Mouse (Mus musculus): ENCODE results near the gene Cd5. TPM values are rescaled to one million over a fixed set of nuclear protein-coding genes. Genes with fewer than 3 reads are reported as not detected.

The Cd5 gene
- polyA plus RNA-seq, 1 experiment from 2014 or later = 0.22 TPM

GRCm38 (mm10) chr19:10719751-10720150, 19.1 kb downstream of the Cd5 start:
- Histone ChIP-seq H3K27ac (replicated peaks) (no peak overlapping the region), H3K27me3 (no peaks in the 10 kb centered on the region), H3K36me3 (no peaks in the 10 kb centered on the region), H3K9ac (replicated peaks) (no peak overlapping the region), H3K4me2 (replicated peaks) (no peak overlapping the region), H3K4me3 (no peak overlapping the region), H3K4me1 (peaks cover 9% of the 10 kb centered on the region), H3K9me3 (no peaks in the 10 kb centered on the region)
- WGBS = 30% methylated on average over 2 of the region's 2 CpGs
- ATAC-seq (replicated peaks) = peak; percentile 47; the same call in 1 of the 2 replicates

DNA sequence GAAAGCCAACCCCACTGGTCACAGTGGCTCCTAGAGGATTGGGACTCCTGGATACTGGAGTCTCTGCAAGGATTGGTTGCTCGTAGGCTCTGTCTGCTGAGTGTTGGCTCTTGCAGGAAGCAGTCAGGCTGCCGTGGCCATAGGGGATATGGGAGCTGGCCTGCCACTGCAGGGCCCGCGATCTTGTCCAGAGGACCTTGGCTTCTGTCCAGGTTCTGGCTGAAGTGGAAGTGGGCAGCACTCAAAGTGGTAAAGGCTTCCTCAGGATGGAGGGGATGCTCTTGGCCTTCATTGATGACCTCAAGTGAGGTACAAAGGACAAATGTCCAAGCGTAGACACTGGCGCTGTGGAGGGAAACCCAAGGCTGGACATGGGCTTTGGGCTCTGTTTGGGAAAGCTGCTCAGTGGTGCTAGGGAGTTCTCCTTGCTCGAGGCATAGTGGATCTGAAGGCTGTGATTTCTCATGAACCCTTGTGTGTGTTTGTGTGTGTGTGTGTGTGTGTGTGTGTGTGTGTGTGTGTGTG, 20.5 kb downstream of the Cd5 start:
- H3K9ac ChIP-seq (replicated peaks) = no peak overlapping the region
- no peaks in the 10 kb centered on the region for H3K9me3 ChIP-seq

DNA sequence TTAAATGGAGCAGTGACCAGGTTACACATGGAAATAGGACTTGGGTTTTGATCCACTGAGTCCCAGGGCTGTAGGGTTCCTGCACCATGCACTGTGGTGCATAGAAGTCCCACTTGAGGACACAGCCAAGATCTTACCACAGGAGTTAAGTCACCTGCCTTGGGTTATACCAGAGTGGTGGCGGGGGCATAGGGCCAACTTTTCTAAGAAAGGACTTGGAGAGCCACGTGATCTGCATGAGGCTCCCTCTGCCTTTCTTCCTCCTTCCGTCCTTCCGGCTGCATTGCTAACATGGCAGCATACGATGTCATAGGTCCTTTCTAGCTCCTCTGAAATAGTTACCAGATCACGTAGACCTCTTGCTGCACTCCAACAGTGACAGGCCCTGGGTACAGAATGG, 23.3 kb downstream of the Cd5 start:
- Histone ChIP-seq H3K4me2 (replicated peaks) (no peak overlapping the region), H3K4me1 (peaks cover 14% of the 10 kb centered on the region), H3K27ac (replicated peaks) (peak overlapping the region; percentile 52), H3K27me3 (no peaks in the 10 kb centered on the region), H3K9me3 (no peaks in the 10 kb centered on the region), H3K36me3 (peaks cover 35% of the 10 kb centered on the region), H3K9ac (replicated peaks) (no peak overlapping the region), H3K4me3 (no peak overlapping the region)
- WGBS = 85% methylated on average over 6 of the region's 6 CpGs
- no peak for ATAC-seq (replicated peaks)

More for the DNA sequence above, 20.5 kb downstream of the Cd5 start:
- no peak overlapping the region for H3K4me3 ChIP-seq
- H3K27me3 ChIP-seq = no peaks in the 10 kb centered on the region
- H3K4me2 ChIP-seq (replicated peaks) = no peak overlapping the region
- ATAC-seq (replicated peaks) = no peak
- no peak overlapping the region for H3K27ac ChIP-seq (replicated peaks)
- peaks cover 10% of the 10 kb centered on the region for H3K4me1 ChIP-seq
- 74% methylated on average over 7 of the region's 7 CpGs for WGBS
- H3K36me3 ChIP-seq = peaks cover 9% of the 10 kb centered on the region; the same call in 1 of the 2 replicates

DNA sequence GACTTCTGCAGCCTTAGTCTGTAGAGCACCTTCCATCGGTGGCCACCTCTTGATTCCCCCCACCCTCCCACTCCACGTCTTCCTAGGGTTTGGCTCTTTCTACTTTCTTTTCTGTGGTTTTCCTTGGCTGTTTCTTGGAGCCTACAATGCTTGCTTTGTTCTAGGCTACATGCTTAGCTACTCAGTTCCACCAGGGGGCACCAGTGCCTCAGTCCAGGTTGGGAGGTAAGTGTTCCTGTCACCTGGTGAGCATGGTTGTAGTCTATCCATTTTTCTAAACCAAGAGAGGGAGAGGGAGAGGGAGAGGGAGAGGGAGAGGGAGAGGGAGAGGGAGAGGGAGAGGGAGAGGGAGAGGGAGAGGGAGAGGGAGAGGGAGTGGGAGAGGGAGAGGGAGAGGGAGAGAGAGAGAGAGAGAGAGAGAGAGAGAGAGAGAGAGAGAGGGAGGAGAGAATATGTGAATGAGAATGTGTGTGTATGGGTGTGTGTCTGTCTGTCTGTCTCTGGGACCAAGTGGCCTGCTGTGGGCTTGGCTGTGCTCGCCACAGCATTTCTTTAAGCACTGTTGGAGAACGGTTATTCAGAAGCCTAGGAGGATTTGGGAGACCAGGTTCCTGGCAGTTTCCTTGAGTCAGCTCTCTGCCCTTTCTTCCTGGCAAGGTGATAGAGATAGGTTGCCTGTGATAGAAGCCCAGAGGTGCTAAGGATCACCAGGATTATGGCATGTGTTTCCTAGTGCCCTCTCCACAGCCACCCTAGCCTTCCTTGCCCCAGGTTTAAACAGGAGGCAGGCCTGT, 23.9 kb downstream of the Cd5 start:
- Histone ChIP-seq H3K4me1 (peaks cover 19% of the 10 kb centered on the region), H3K4me2 (replicated peaks) (no peak overlapping the region), H3K9ac (replicated peaks) (no peak overlapping the region), H3K9me3 (no peaks in the 10 kb centered on the region), H3K27ac (replicated peaks) (peak overlapping the region; percentile 56), H3K27me3 (no peaks in the 10 kb centered on the region), H3K36me3 (peaks cover 35% of the 10 kb centered on the region), H3K4me3 (no peak overlapping the region)
- 37% methylated on average over 4 of the region's 4 CpGs for WGBS
- ATAC-seq (replicated peaks) = peak; percentile 42; the same call in 1 of the 2 replicates

DNA sequence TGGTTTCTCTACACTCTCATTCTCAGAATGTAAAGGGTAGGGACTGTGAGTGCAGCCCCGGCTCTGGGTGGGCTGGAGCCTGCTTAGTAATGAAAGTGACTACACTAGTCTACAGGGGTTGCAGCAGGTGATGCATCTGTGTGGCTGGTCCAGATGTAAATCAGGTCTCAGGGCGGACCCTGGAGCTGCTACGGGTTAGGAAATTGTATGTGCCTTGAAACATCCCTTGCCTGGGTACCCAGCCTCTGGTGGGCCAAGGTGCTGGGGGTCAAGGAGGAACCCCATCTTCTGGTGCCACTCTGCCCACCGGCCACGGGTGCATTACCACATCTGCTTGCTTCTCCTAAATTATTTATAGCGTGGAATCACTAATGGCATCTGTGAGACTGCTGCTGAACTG, 24.6 kb downstream of the Cd5 start:
- no peak overlapping the region for H3K4me2 ChIP-seq (replicated peaks)
- no peaks in the 10 kb centered on the region for H3K27me3 ChIP-seq
- no peak overlapping the region for H3K9ac ChIP-seq (replicated peaks)
- H3K36me3 ChIP-seq = peaks cover 35% of the 10 kb centered on the region
- no peak for ATAC-seq (replicated peaks)
- no peak overlapping the region for H3K4me3 ChIP-seq
- H3K4me1 ChIP-seq = peaks cover 22% of the 10 kb centered on the region
- H3K27ac ChIP-seq (replicated peaks) = peak overlapping the region; percentile 56
- 86% methylated on average over 6 of the region's 6 CpGs for WGBS
- no peaks in the 10 kb centered on the region for H3K9me3 ChIP-seq

GRCm38 (mm10) chr19:10713551-10713950, 25.3 kb downstream of the Cd5 start:
- no peaks in the 10 kb centered on the region for H3K27me3 ChIP-seq
- 91% methylated on average over 10 of the region's 10 CpGs for WGBS
- no peak for ATAC-seq (replicated peaks)
- no peak overlapping the region for H3K4me2 ChIP-seq (replicated peaks)
- H3K4me1 ChIP-seq = peaks cover 28% of the 10 kb centered on the region
- H3K9me3 ChIP-seq = no peaks in the 10 kb centered on the region
- no peak overlapping the region for H3K9ac ChIP-seq (replicated peaks)
- no peak overlapping the region for H3K4me3 ChIP-seq
- H3K36me3 ChIP-seq = peaks cover 35% of the 10 kb centered on the region
- H3K27ac ChIP-seq (replicated peaks) = no peak overlapping the region

- H3K4me3 ChIP-seq = no peak overlapping the region
- no peak for ATAC-seq (replicated peaks)
- H3K36me3 ChIP-seq = peaks cover 40% of the 10 kb centered on the region
- WGBS = 92% methylated on average over 12 of the region's 12 CpGs
- H3K9ac ChIP-seq (replicated peaks) = no peak overlapping the region
- H3K4me2 ChIP-seq (replicated peaks) = no peak overlapping the region
- peaks cover 30% of the 10 kb centered on the region for H3K4me1 ChIP-seq
- no peaks in the 10 kb centered on the region for H3K27me3 ChIP-seq
- no peaks in the 10 kb centered on the region for H3K9me3 ChIP-seq
- H3K27ac ChIP-seq (replicated peaks) = no peak overlapping the region
These were observed 26.2 kb downstream of the Cd5 start for GRCm38 (mm10) chr19:10712646-10713045.

- Histone ChIP-seq H3K4me2 (replicated peaks) (no peak overlapping the region), H3K4me1 (peaks cover 30% of the 10 kb centered on the region), H3K9me3 (no peaks in the 10 kb centered on the region), H3K4me3 (no peak overlapping the region), H3K9ac (replicated peaks) (no peak overlapping the region), H3K36me3 (peaks cover 43% of the 10 kb centered on the region), H3K27me3 (no peaks in the 10 kb centered on the region), H3K27ac (replicated peaks) (no peak overlapping the region)
- ATAC-seq (replicated peaks) = no peak
- WGBS = 93% methylated on average over 7 of the region's 7 CpGs
These were observed 26.6 kb downstream of the Cd5 start for GRCm38 (mm10) chr19:10712194-10712593.

DNA sequence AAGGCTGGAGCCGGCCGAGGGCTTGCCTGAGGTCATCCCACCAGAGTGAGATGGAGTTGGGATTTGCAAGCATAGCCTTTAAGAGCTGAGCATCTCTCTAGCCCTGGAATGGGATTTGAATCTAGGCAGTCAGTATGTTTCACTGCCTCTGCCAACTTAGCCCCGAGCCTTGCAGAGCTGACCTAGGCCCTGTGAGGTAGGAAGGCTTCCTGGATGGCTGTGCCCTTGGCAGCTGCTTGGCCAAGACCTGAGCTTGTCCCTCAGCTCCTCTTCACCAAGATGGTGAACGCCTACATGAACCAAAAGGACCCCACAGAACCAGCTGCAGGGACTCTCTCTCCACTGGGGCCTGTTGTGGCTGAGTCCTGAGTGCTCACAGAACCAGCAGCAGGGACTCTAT, 28.1 kb downstream of the Cd5 start:
- Histone ChIP-seq H3K4me3 (no peak overlapping the region), H3K27ac (replicated peaks) (peak overlapping the region; percentile 96), H3K27me3 (no peaks in the 10 kb centered on the region), H3K4me2 (replicated peaks) (no peak overlapping the region), H3K9ac (replicated peaks) (no peak overlapping the region; the same call in 1 of the 2 replicates), H3K9me3 (no peaks in the 10 kb centered on the region), H3K36me3 (peaks cover 43% of the 10 kb centered on the region), H3K4me1 (peaks cover 30% of the 10 kb centered on the region)
- WGBS = 83% methylated on average over 4 of the region's 4 CpGs
- no peak for ATAC-seq (replicated peaks)

DNA sequence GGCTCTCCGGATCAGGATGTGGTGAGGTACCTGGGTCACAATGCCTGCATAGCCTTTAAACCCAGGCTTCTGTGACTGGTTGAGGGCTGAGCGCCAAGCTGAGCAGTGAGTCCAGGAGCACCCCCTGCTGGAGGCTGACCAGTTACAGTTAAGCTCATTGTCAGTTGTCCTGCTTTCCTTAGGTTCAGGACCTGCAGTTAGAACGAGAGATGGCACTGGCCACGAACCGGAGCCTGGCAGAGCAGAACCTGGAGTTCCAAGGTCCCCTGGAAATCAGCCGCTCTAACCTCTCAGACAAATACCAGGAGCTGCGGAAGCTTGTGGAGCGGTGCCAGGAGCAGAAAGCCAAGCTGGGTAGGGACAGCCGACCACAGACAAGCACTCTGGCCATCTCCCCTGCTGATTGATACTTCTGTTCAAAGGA, 28.7 kb downstream of the Cd5 start:
- WGBS = 36% methylated on average over 9 of the region's 9 CpGs
- Histone ChIP-seq H3K36me3 (peaks cover 43% of the 10 kb centered on the region), H3K4me2 (replicated peaks) (peak overlapping the region; percentile 1; the same call in 1 of the 2 replicates), H3K4me3 (no peak overlapping the region), H3K4me1 (peaks cover 30% of the 10 kb centered on the region), H3K27ac (replicated peaks) (peak overlapping the region; percentile 96), H3K27me3 (no peaks in the 10 kb centered on the region), H3K9me3 (no peaks in the 10 kb centered on the region), H3K9ac (replicated peaks) (0 out of 2 replicates have a peak overlapping the region, but pooled peaks have one; percentile 7)
- ATAC-seq (replicated peaks) = peak; percentile 41; the same call in 1 of the 2 replicates

GRCm38 (mm10) chr19:10709360-10710087, 29.3 kb downstream of the Cd5 start:
- 0 out of 2 replicates have a peak overlapping the region, but pooled peaks have one; percentile 7 for H3K9ac ChIP-seq (replicated peaks)
- peaks cover 43% of the 10 kb centered on the region for H3K36me3 ChIP-seq
- peak; percentile 90 for ATAC-seq (replicated peaks)
- H3K4me1 ChIP-seq = peaks cover 29% of the 10 kb centered on the region
- no peaks in the 10 kb centered on the region for H3K27me3 ChIP-seq
- peak overlapping the region; percentile 1; the same call in 1 of the 2 replicates for H3K4me2 ChIP-seq (replicated peaks)
- WGBS = 8% methylated on average over 8 of the region's 8 CpGs
- no peak overlapping the region for H3K4me3 ChIP-seq
- no peaks in the 10 kb centered on the region for H3K9me3 ChIP-seq
- H3K27ac ChIP-seq (replicated peaks) = peak overlapping the region; percentile 96

GRCm38 (mm10) chr19:10708900-10709299, 29.9 kb downstream of the Cd5 start:
- H3K36me3 ChIP-seq = peaks cover 39% of the 10 kb centered on the region
- no peak overlapping the region for H3K9ac ChIP-seq (replicated peaks)

More at GRCm38 (mm10) chr19:10708900-10709299, 29.9 kb downstream of the Cd5 start:
- Histone ChIP-seq H3K9me3 (no peaks in the 10 kb centered on the region), H3K27me3 (no peaks in the 10 kb centered on the region), H3K4me3 (no peak overlapping the region), H3K27ac (replicated peaks) (peak overlapping the region; percentile 96), H3K4me1 (peaks cover 26% of the 10 kb centered on the region), H3K4me2 (replicated peaks) (no peak overlapping the region)
- ATAC-seq (replicated peaks) = no peak
- 37% methylated on average over 6 of the region's 6 CpGs for WGBS
